Mouse (Mus musculus) gastrocnemius, postnatal 25 days (tissue): ENCODE measurements around the gene Ubqln4. TPM values are rescaled to one million over a fixed set of nuclear protein-coding genes. Genes with fewer than 3 reads are reported as not detected.

Experiments used
- DNase-seq: peaks from one replicate; pipeline ENCODE4 v3.0.0; 2022
- total RNA-seq, 2 experiments: library from RNA; stranded (reverse); gene quantifications; 1 replicate in 1 of 2; 2 replicates in 1 of 2; pipeline ENCODE4 v1.2.3; 2021

The Ubqln4 gene
- total RNA-seq, 2 experiments from 2014 or later = 59.6 to 67.2 TPM

GRCm38 (mm10) chr3:88525021-88525420 is 28.5 kb upstream of the Ubqln4 start:
- DNase-seq = no peak

GRCm38 (mm10) chr3:88526157-88527131 is 27.1 kb upstream of the Ubqln4 start:
- peak; percentile 81 for DNase-seq

- no peak for DNase-seq
Observed at GRCm38 (mm10) chr3:88527565-88527964, 26.0 kb upstream of the Ubqln4 start.

- DNase-seq = no peak
Observed at GRCm38 (mm10) chr3:88528646-88529045, 24.9 kb upstream of the Ubqln4 start.

- no peak for DNase-seq
Observed at GRCm38 (mm10) chr3:88529204-88530000, 24.2 kb upstream of the Ubqln4 start.

GRCm38 (mm10) chr3:88530082-88530864 is 23.3 kb upstream of the Ubqln4 start:
- DNase-seq = no peak

GRCm38 (mm10) chr3:88531348-88532298 is 21.9 kb upstream of the Ubqln4 start:
- peak; percentile 87 for DNase-seq

- DNase-seq = no peak
Observed at GRCm38 (mm10) chr3:88532299-88532674, 21.3 kb upstream of the Ubqln4 start, which contains the start of gene Mex3a. Mex3a (plus strand) TSS chr3:88532395.

- DNase-seq = no peak
Observed at GRCm38 (mm10) chr3:88532689-88533511, 20.7 kb upstream of the Ubqln4 start.

GRCm38 (mm10) chr3:88533706-88534105 is 19.9 kb upstream of the Ubqln4 start:
- no peak for DNase-seq

- DNase-seq = no peak
Observed at GRCm38 (mm10) chr3:88535005-88535404, 18.6 kb upstream of the Ubqln4 start.

GRCm38 (mm10) chr3:88535527-88535926 is 18.0 kb upstream of the Ubqln4 start:
- DNase-seq = no peak

- DNase-seq = peak; percentile 86
Observed at GRCm38 (mm10) chr3:88536103-88536930, 17.2 kb upstream of the Ubqln4 start.

GRCm38 (mm10) chr3:88537146-88537545 is 16.4 kb upstream of the Ubqln4 start:
- no peak for DNase-seq

- DNase-seq = no peak
Observed at GRCm38 (mm10) chr3:88538271-88539145, 15.1 kb upstream of the Ubqln4 start.

GRCm38 (mm10) chr3:88539397-88539796 is 14.2 kb upstream of the Ubqln4 start:
- DNase-seq = no peak

- no peak for DNase-seq
Observed at GRCm38 (mm10) chr3:88540085-88540484, 13.5 kb upstream of the Ubqln4 start.
